Mouse (Mus musculus): ENCODE results near the gene Vgll2. TPM values are rescaled to one million over a fixed set of nuclear protein-coding genes. Genes with fewer than 3 reads are reported as not detected.

The Vgll2 gene
- total RNA-seq, 2 experiments from 2014 or later: not detected

GRCm38 (mm10) chr10:52048287-52048686 is 26.0 kb downstream of the Vgll2 start:
- ATAC-seq (replicated peaks; ENCODE audit: low FRiP score, poor library complexity, severe bottlenecking): no peak

- no peak for ATAC-seq (replicated peaks; ENCODE audit: low FRiP score, poor library complexity, severe bottlenecking)
Observed at GRCm38 (mm10) chr10:52072482-52072881, 50.2 kb downstream of the Vgll2 start.

Other genes with a start within 250 kb of the Vgll2 start
- gene Ros1, start 172.7 kb downstream of the Vgll2 start, total RNA-seq (2015; ENCODE audit: low replicate concordance): not detected in 2 replicates
- gene Ros1, start 172.7 kb downstream of the Vgll2 start, total RNA-seq (2017; ENCODE audit: low replicate concordance): not detected in 2 replicates
- not detected in 2 replicates for gene Dcbld1, start 211.1 kb downstream of the Vgll2 start, total RNA-seq (2015; ENCODE audit: low replicate concordance)
- not detected in 2 replicates for gene Dcbld1, start 211.1 kb downstream of the Vgll2 start, total RNA-seq (2017; ENCODE audit: low replicate concordance)

Measured in erythroid progenitor cell, adult 5-6 weeks (primary cell).